Mouse (Mus musculus): ENCODE results near the gene Msi2. TPM values are rescaled to one million over a fixed set of nuclear protein-coding genes. Genes with fewer than 3 reads are reported as not detected.

Msi2 gene
- polyA plus RNA-seq, 1 experiment from 2014 or later = 33.1 TPM

GRCm38 (mm10) chr11:88510282-88510850, 207.9 kb downstream of the Msi2 start:
- Histone ChIP-seq H3K36me3 (ENCODE audit: control insufficient read depth, insufficient read depth, low read length) (no peaks in the 10 kb centered on the region), H3K27me3 (ENCODE audit: control insufficient read depth, insufficient read depth, low read length) (no peaks in the 10 kb centered on the region), H3K4me2 (ENCODE audit: low read length) (no peak overlapping the region), H3K4me1 (ENCODE audit: control insufficient read depth, insufficient read depth, low read length) (peaks cover 69% of the 10 kb centered on the region), H3K27ac (replicated peaks; ENCODE audit: low read depth, low read length) (no peak overlapping the region), H3K9ac (replicated peaks; ENCODE audit: low read length) (no peak overlapping the region), H3K4me3 (replicated peaks; ENCODE audit: low read depth, low read length) (no peak overlapping the region), H3K9me3 (ENCODE audit: control insufficient read depth, low read length) (no peaks in the 10 kb centered on the region)
- DNase-seq = no peak
- ATAC-seq (ENCODE audit: low FRiP score, low TSS enrichment) = no peak
- 89% methylated on average over 8 of the region's 8 CpGs for WGBS

- Histone ChIP-seq H3K36me3 (ENCODE audit: control insufficient read depth, insufficient read depth, low read length) (no peaks in the 10 kb centered on the region), H3K9ac (replicated peaks; ENCODE audit: low read length) (no peak overlapping the region), H3K4me2 (ENCODE audit: low read length) (no peak overlapping the region), H3K4me1 (ENCODE audit: control insufficient read depth, insufficient read depth, low read length) (peaks cover 60% of the 10 kb centered on the region), H3K27ac (replicated peaks; ENCODE audit: low read depth, low read length) (peak overlapping the region; percentile 15; the same call in 1 of the 2 replicates), H3K27me3 (ENCODE audit: control insufficient read depth, insufficient read depth, low read length) (no peaks in the 10 kb centered on the region), H3K9me3 (ENCODE audit: control insufficient read depth, low read length) (no peaks in the 10 kb centered on the region), H3K4me3 (replicated peaks; ENCODE audit: low read depth, low read length) (no peak overlapping the region)
- no peak for DNase-seq
- ATAC-seq (ENCODE audit: low FRiP score, low TSS enrichment) = no peak
- WGBS = 90% methylated on average over 4 of the region's 4 CpGs
Observed at GRCm38 (mm10) chr11:88509464-88509863, 208.8 kb downstream of the Msi2 start.

- Histone ChIP-seq H3K4me3 (replicated peaks; ENCODE audit: low read depth, low read length) (no peak overlapping the region), H3K4me2 (ENCODE audit: low read length) (no peak overlapping the region), H3K36me3 (ENCODE audit: control insufficient read depth, insufficient read depth, low read length) (no peaks in the 10 kb centered on the region), H3K9me3 (ENCODE audit: control insufficient read depth, low read length) (no peaks in the 10 kb centered on the region), H3K27ac (replicated peaks; ENCODE audit: low read depth, low read length) (peak overlapping the region; percentile 42; the same call in 1 of the 2 replicates), H3K9ac (replicated peaks; ENCODE audit: low read length) (no peak overlapping the region; the same call in 1 of the 2 replicates), H3K27me3 (ENCODE audit: control insufficient read depth, insufficient read depth, low read length) (no peaks in the 10 kb centered on the region), H3K4me1 (ENCODE audit: control insufficient read depth, insufficient read depth, low read length) (peaks cover 50% of the 10 kb centered on the region)
- ATAC-seq (ENCODE audit: low FRiP score, low TSS enrichment) (no peak), DNase-seq (no peak)
- WGBS = 59% methylated on average over 7 of the region's 7 CpGs
Observed at GRCm38 (mm10) chr11:88508133-88508532, 210.2 kb downstream of the Msi2 start.

GRCm38 (mm10) chr11:88506544-88507419, 211.5 kb downstream of the Msi2 start:
- peaks cover 39% of the 10 kb centered on the region for H3K4me1 ChIP-seq (ENCODE audit: control insufficient read depth, insufficient read depth, low read length)

GRCm38 (mm10) chr11:88506109-88506508, 212.2 kb downstream of the Msi2 start:
- ATAC-seq (ENCODE audit: low FRiP score, low TSS enrichment) (no peak), DNase-seq (no peak)
- no peak overlapping the region for H3K4me3 ChIP-seq (replicated peaks; ENCODE audit: low read depth, low read length)
- H3K27me3 ChIP-seq (ENCODE audit: control insufficient read depth, insufficient read depth, low read length) = no peaks in the 10 kb centered on the region
- WGBS = 56% methylated on average over 13 of the region's 13 CpGs
- H3K27ac ChIP-seq (replicated peaks; ENCODE audit: low read depth, low read length) = 0 out of 2 replicates have a peak overlapping the region, but pooled peaks have one; percentile 6
- H3K4me2 ChIP-seq (ENCODE audit: low read length) = no peak overlapping the region
- no peaks in the 10 kb centered on the region for H3K36me3 ChIP-seq (ENCODE audit: control insufficient read depth, insufficient read depth, low read length)
- no peaks in the 10 kb centered on the region for H3K9me3 ChIP-seq (ENCODE audit: control insufficient read depth, low read length)
- H3K9ac ChIP-seq (replicated peaks; ENCODE audit: low read length) = no peak overlapping the region
- H3K4me1 ChIP-seq (ENCODE audit: control insufficient read depth, insufficient read depth, low read length) = peaks cover 40% of the 10 kb centered on the region

More at GRCm38 (mm10) chr11:88506544-88507419, 211.5 kb downstream of the Msi2 start:
- WGBS = 46% methylated on average over 5 of the region's 5 CpGs
- DNase-seq (no peak), ATAC-seq (ENCODE audit: low FRiP score, low TSS enrichment) (no peak)
- H3K27me3 ChIP-seq (ENCODE audit: control insufficient read depth, insufficient read depth, low read length) = no peaks in the 10 kb centered on the region
- H3K9me3 ChIP-seq (ENCODE audit: control insufficient read depth, low read length) = no peaks in the 10 kb centered on the region
- no peak overlapping the region for H3K4me2 ChIP-seq (ENCODE audit: low read length)
- H3K36me3 ChIP-seq (ENCODE audit: control insufficient read depth, insufficient read depth, low read length) = no peaks in the 10 kb centered on the region
- no peak overlapping the region for H3K4me3 ChIP-seq (replicated peaks; ENCODE audit: low read depth, low read length)
- H3K27ac ChIP-seq (replicated peaks; ENCODE audit: low read depth, low read length) = peak overlapping the region; percentile 6
- H3K9ac ChIP-seq (replicated peaks; ENCODE audit: low read length) = no peak overlapping the region

- no peaks in the 10 kb centered on the region for H3K36me3 ChIP-seq (ENCODE audit: control insufficient read depth, insufficient read depth, low read length)
- no peak overlapping the region for H3K4me2 ChIP-seq (ENCODE audit: low read length)
- DNase-seq (no peak), ATAC-seq (ENCODE audit: low FRiP score, low TSS enrichment) (no peak)
- H3K9ac ChIP-seq (replicated peaks; ENCODE audit: low read length) = no peak overlapping the region
- H3K9me3 ChIP-seq (ENCODE audit: control insufficient read depth, low read length) = no peaks in the 10 kb centered on the region
- H3K4me1 ChIP-seq (ENCODE audit: control insufficient read depth, insufficient read depth, low read length) = peaks cover 28% of the 10 kb centered on the region
- H3K27ac ChIP-seq (replicated peaks; ENCODE audit: low read depth, low read length) = peak overlapping the region; percentile 38; the same call in 1 of the 2 replicates
- no peak overlapping the region for H3K4me3 ChIP-seq (replicated peaks; ENCODE audit: low read depth, low read length)
- H3K27me3 ChIP-seq (ENCODE audit: control insufficient read depth, insufficient read depth, low read length) = no peaks in the 10 kb centered on the region
- WGBS = 86% methylated on average over 6 of the region's 6 CpGs
Observed at GRCm38 (mm10) chr11:88502566-88502965, 215.7 kb downstream of the Msi2 start.

- ATAC-seq (ENCODE audit: low FRiP score, low TSS enrichment) (no peak), DNase-seq (no peak)
- 70% methylated on average over 7 of the region's 7 CpGs for WGBS
- Histone ChIP-seq H3K9me3 (ENCODE audit: control insufficient read depth, low read length) (no peaks in the 10 kb centered on the region), H3K4me1 (ENCODE audit: control insufficient read depth, insufficient read depth, low read length) (peaks cover 18% of the 10 kb centered on the region), H3K4me3 (replicated peaks; ENCODE audit: low read depth, low read length) (no peak overlapping the region), H3K4me2 (ENCODE audit: low read length) (no peak overlapping the region), H3K9ac (replicated peaks; ENCODE audit: low read length) (no peak overlapping the region), H3K27ac (replicated peaks; ENCODE audit: low read depth, low read length) (peak overlapping the region; percentile 47; the same call in 1 of the 2 replicates), H3K27me3 (ENCODE audit: control insufficient read depth, insufficient read depth, low read length) (no peaks in the 10 kb centered on the region), H3K36me3 (ENCODE audit: control insufficient read depth, insufficient read depth, low read length) (no peaks in the 10 kb centered on the region)
Observed at GRCm38 (mm10) chr11:88498491-88498890, 219.8 kb downstream of the Msi2 start.

GRCm38 (mm10) chr11:88496460-88496859, 221.9 kb downstream of the Msi2 start:
- H3K36me3 ChIP-seq (ENCODE audit: control insufficient read depth, insufficient read depth, low read length) = no peaks in the 10 kb centered on the region
- no peaks in the 10 kb centered on the region for H3K9me3 ChIP-seq (ENCODE audit: control insufficient read depth, low read length)
- WGBS = 87% methylated on average over 5 of the region's 5 CpGs
- peaks cover 27% of the 10 kb centered on the region for H3K4me1 ChIP-seq (ENCODE audit: control insufficient read depth, insufficient read depth, low read length)
- H3K27ac ChIP-seq (replicated peaks; ENCODE audit: low read depth, low read length) = 0 out of 2 replicates have a peak overlapping the region, but pooled peaks have one; percentile 13
- H3K27me3 ChIP-seq (ENCODE audit: control insufficient read depth, insufficient read depth, low read length) = no peaks in the 10 kb centered on the region
- H3K9ac ChIP-seq (replicated peaks; ENCODE audit: low read length) = no peak overlapping the region
- no peak overlapping the region for H3K4me2 ChIP-seq (ENCODE audit: low read length)
- DNase-seq (no peak), ATAC-seq (ENCODE audit: low FRiP score, low TSS enrichment) (no peak)
- H3K4me3 ChIP-seq (replicated peaks; ENCODE audit: low read depth, low read length) = no peak overlapping the region
